Mouse (Mus musculus): ENCODE results near the gene Atf7ip. TPM values are rescaled to one million over a fixed set of nuclear protein-coding genes. Genes with fewer than 3 reads are reported as not detected.

Gene Atf7ip
- total RNA-seq, 2 experiments from 2014 or later: 185 to 233 TPM

GRCm38 (mm10) chr6:136549606-136550005 lies 43.6 kb downstream of the Atf7ip start:
- ATAC-seq (replicated peaks; ENCODE audit: low FRiP score, poor library complexity, severe bottlenecking): no peak

- ATAC-seq (replicated peaks; ENCODE audit: low FRiP score, poor library complexity, severe bottlenecking): peak; percentile 86
Measured at GRCm38 (mm10) chr6:136550596-136551304, 44.8 kb downstream of the Atf7ip start.

- ATAC-seq (replicated peaks; ENCODE audit: low FRiP score, poor library complexity, severe bottlenecking): no peak
Measured at GRCm38 (mm10) chr6:136551550-136552109, 45.7 kb downstream of the Atf7ip start.

DNA sequence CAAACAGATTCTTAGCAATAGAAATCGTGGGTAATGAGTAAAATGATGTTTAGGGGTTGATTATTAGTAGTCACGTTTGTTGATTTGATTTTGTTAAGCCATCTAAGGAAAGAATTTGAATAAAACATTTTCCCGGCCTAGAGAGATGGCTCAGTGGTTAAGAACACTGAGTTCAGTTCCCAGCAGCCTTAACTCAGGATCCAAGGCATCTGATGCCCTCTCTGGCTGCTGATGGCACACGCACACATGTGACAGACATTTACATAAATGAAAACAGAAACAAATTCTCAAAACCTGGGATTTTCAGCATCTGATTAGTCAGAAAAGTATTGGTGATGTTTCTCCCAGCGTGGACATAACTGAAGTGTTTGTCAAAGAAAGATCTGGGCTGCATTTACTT lies 47.2 kb downstream of the Atf7ip start:
- no peak for ATAC-seq (replicated peaks; ENCODE audit: low FRiP score, poor library complexity, severe bottlenecking)

DNA sequence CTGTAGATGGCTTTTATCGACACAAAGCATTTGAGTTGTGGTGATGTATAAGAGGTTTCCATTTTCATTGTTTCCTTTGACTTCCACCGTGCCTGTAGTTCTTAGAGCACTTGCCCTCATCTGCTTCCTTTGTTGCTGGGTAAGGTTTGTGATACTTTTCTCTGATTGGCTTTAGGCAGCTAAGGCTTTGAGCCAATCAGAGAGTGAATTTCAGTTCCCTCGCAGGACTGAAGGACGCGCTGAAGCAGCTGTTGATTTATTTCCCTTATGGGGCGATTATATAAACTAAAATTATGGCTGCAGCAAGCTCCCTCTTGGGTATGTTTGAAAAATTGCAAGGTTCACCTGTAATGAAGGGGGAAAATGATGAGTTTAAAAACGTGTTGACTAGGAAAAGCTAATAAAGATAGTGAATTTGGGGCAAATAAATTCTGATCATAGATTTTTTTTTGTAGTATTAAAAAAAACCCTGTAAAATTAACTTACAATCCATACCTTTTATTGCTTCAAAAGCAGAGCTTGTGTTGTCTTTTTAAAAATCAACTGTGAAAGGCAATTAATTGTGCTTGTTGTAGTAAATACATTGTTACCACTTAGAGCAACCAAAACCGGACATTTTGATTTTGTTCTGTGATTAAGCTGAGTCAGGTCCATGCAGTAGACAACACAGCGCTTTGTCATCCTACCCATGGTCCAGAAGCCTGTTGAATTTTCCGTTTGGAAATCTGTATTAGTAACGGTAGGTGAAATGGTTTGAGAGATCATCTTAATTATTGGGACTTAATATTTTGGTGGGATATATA lies 48.0 kb downstream of the Atf7ip start:
- peak; percentile 81 for ATAC-seq (replicated peaks; ENCODE audit: low FRiP score, poor library complexity, severe bottlenecking)

GRCm38 (mm10) chr6:136554774-136555522 lies 49.0 kb downstream of the Atf7ip start:
- ATAC-seq (replicated peaks; ENCODE audit: low FRiP score, poor library complexity, severe bottlenecking): no peak

- peak; percentile 64 for ATAC-seq (replicated peaks; ENCODE audit: low FRiP score, poor library complexity, severe bottlenecking)
Measured at GRCm38 (mm10) chr6:136555523-136555915, 49.6 kb downstream of the Atf7ip start.

DNA sequence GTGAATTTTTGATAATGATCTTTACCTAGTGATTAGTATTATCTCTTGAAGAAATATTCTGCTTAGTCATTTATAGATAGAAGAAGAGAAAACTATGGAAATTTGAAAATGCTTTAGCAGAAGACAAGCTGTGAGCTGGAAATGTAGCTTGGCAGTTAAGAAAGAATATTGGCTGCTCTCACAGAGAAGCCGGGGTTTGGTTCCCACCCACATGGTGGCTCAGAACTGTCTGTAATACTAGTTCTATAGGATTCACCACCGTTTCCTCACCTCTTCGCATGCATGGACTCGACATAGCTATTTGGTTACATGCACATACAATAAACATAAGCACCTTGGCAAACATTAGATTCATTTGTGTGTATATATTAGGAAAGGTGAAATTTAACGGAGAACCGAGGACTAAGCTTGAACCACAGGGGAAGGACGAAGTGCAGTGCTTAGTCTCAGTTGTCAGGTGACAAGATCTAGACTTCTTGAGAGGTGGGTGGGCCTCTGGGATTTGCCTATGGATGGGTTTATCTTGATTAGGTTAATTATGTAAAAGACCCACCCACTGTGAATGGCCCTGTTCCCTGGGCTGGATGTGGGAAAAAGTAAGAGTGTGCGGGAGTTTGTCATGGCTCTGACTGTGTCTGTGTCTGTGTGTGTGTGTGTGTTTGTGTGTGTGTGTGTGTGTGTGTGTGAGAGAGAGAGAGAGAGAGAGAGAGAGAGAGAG lies 52.5 kb downstream of the Atf7ip start:
- no peak for ATAC-seq (replicated peaks; ENCODE audit: low FRiP score, poor library complexity, severe bottlenecking)

- ATAC-seq (replicated peaks; ENCODE audit: low FRiP score, poor library complexity, severe bottlenecking): no peak
Measured at GRCm38 (mm10) chr6:136566002-136566401, 60.0 kb downstream of the Atf7ip start.

- ATAC-seq (replicated peaks; ENCODE audit: low FRiP score, poor library complexity, severe bottlenecking): no peak
Measured at GRCm38 (mm10) chr6:136590739-136591138, 84.8 kb downstream of the Atf7ip start.

- ATAC-seq (replicated peaks; ENCODE audit: low FRiP score, poor library complexity, severe bottlenecking): no peak
Measured at GRCm38 (mm10) chr6:136594541-136594940, 88.6 kb downstream of the Atf7ip start.

GRCm38 (mm10) chr6:136602601-136603000 lies 96.6 kb downstream of the Atf7ip start:
- ATAC-seq (replicated peaks; ENCODE audit: low FRiP score, poor library complexity, severe bottlenecking): no peak

GRCm38 (mm10) chr6:136611351-136612215 lies 105.6 kb downstream of the Atf7ip start:
- ATAC-seq (replicated peaks; ENCODE audit: low FRiP score, poor library complexity, severe bottlenecking): no peak

DNA sequence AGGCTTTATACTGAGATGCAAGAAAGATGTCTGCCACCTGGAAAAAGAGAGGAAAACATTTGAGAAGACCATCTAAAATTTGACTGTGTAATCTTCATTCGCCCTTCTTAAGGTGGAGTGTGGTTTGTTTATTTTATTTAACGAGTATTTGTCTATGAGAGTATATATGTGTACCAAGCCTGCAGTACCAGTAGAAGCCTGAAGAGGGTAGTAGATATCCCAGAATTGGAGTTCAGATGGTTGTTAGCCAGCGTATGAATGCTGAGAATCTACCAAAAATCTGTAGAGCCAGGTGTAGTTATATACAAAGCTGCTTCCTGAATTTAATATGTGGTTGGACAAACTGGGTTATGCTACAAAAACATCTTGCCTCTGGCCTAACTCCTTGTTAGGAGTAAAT lies 106.3 kb downstream of the Atf7ip start:
- no peak for ATAC-seq (replicated peaks; ENCODE audit: low FRiP score, poor library complexity, severe bottlenecking)

GRCm38 (mm10) chr6:136614156-136614555 lies 108.2 kb downstream of the Atf7ip start:
- no peak for ATAC-seq (replicated peaks; ENCODE audit: low FRiP score, poor library complexity, severe bottlenecking)

DNA sequence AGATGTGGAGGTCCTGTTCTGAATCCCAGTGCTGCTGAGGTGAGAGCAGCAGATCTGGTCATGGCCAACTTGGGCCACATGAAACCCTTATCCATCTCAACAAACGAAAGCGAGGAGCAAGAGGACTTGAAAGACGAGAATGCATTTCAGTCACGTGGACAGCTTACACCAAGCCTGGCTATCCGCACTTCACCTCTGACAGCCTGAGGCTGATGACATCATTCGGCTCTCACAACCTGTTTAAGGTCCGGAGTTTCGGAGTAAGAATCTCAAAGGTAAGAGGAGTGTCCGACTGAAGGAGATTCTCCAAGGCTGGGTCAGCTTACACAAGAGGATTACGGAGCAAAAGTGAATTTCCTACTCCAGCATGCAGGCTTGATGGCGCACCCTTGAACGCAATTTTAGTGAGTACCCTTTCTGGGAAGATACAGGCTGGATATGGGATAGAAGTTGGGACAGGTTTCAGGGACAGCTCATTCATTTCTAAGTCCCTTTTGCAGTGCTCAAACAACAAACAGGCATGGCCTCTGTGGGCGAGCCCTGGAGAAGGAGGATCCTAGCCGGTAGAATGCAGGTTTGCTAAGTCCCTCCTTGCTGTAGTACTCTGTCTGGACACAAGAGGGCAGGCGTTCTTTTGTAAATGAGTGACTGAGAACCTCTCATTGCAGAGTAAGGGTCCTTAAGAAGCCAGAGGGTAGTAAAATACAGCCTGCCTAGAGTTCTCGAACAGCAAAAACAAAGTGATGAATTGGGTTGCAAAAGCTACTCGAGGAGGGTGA lies 114.6 kb downstream of the Atf7ip start:
- ATAC-seq (replicated peaks; ENCODE audit: low FRiP score, poor library complexity, severe bottlenecking): peak; percentile 82

DNA sequence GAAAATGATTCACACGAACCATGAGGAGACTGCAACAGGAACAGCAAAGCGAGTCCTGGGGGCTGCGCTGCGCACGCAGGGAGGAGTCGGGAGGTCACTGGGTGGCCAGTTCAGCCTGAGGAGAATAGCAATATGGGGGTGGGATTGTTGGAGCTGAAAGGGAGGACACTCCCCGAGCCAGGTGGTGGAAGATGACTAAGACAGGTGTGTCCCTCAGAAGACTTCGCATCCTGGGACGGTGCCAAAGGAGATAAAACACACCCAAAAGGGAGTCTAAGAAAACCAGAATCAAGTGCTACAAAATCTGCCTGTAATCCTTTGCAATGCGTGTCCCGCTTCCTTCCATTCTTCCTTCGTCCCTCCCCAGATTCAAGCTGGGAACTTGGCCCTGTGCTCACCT lies 119.5 kb downstream of the Atf7ip start:
- no peak for ATAC-seq (replicated peaks; ENCODE audit: low FRiP score, poor library complexity, severe bottlenecking)

- no peak for ATAC-seq (replicated peaks; ENCODE audit: low FRiP score, poor library complexity, severe bottlenecking)
Measured at GRCm38 (mm10) chr6:136629639-136630038, 123.7 kb downstream of the Atf7ip start.
